Mouse (Mus musculus): ENCODE results near the gene Teddm1b.
"Not testable (repeated sequence)": the region's sequence is repeated elsewhere in the genome, so short reads cannot be mapped to it uniquely, and the experiment has no call there.

The Teddm1b gene

DNA sequence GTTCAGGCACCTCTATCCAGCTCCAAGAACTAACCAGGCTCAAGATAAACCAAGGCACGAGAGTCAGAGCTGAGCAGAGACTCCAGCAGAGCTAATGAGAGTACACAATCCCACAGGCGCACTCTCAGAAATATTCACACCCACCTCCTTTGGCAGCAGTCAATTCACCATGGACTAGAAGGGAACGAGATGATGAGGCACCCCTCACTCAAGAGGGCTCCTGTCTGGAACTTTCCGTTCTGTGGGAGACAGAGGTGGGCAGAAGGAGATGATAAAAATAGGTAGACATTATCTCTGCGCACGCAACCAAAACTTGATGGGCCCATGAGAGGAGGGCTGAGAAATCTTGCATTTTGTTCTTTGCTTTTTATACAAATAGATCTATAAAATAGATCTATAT is at the start of gene Teddm1b:
Gene Teddm1b (plus strand): TSS at position 301 of the 400 bp plus-strand sequence.
- Histone ChIP-seq H3K27me3 (ENCODE audit: control insufficient read depth, insufficient read depth, low read length, poor library complexity, severe bottlenecking) (no peaks in the 10 kb centered on the region), H3K36me3 (ENCODE audit: control insufficient read depth, insufficient read depth, low read length, poor library complexity, severe bottlenecking) (no peaks in the 10 kb centered on the region)
- no peak for DNase-seq (ENCODE audit: low read depth, low spot score)

DNA sequence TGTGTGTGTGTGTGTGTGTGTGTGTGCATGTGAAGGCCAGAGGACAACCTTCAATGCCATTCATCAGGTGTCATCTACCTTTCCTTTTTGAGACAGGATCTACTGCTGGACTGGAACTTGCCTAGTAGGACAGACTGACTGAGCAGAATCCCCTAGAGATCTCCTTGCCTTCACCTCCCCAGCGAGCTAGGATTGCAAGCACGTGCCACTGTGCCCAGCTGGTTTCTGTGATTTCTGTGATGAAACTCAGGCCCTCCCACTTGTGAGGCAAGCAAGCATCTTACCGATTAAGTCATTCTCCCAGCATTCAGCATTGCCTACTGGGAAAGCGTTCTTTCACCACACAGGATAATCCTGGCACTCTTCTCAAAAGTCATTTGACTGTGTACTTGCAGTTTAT is 43.4 kb upstream of the Teddm1b start:
- Histone ChIP-seq H3K36me3 (ENCODE audit: control insufficient read depth, insufficient read depth, low read length, poor library complexity, severe bottlenecking) (no peaks in the 10 kb centered on the region), H3K27me3 (ENCODE audit: control insufficient read depth, insufficient read depth, low read length, poor library complexity, severe bottlenecking) (no peaks in the 10 kb centered on the region)
- no peak for DNase-seq (ENCODE audit: low read depth, low spot score)

DNA sequence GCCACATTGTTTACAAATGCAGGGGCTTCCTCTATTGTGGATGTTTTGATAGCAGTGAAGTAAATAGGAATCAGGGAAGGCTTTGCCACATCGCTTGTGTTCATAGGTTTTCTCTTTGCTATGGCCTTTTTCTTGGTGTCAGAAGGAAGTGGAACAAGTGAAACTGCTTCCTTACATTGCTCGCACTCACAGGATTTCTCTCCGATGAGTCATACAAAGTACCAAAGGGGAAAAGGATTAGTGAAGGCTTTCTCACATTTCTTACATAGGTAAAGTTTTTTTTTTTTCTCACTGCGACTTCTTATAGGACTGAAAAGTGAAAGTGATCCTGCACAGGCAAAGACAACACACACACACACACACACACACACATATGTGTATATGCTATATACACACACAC is 38.1 kb upstream of the Teddm1b start:
- no peak for DNase-seq (ENCODE audit: low read depth, low spot score)
- H3K27me3 ChIP-seq (ENCODE audit: control insufficient read depth, insufficient read depth, low read length, poor library complexity, severe bottlenecking): no peaks in the 10 kb centered on the region

DNA sequence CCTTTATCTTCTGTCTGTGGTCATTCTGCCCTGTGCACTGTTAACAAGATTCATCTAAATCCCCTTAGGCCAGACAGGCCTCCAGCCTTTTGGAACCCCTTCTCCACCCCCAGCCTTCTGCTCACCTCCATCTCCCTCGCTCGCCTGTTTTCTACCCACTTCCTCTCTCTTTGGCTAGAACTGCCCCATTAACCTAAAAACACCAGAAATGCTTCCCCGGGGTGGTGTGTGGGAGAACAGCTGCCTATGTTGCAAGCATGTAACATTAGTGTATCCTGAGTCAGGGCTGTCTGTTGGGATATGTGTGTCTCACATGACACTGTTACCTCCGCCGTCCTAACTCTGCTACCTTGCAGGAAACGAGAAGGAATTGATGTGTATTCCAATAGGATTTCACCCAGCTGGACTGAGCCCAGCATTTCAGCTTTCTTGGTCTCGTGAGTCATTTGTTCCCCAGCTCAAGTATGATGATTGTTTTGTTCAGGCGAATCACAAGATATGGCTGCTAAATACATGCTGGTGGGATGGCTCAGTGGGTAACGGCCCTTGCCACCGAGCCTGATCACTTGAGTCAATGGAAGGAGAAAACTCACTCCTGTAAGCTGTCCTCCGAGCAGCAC is 31.9 kb upstream of the Teddm1b start:
- H3K27me3 ChIP-seq (ENCODE audit: control insufficient read depth, insufficient read depth, low read length, poor library complexity, severe bottlenecking): no peaks in the 10 kb centered on the region
- DNase-seq (ENCODE audit: low read depth, low spot score): no peak

More for the DNA sequence above, 38.1 kb upstream of the Teddm1b start:
- H3K36me3 ChIP-seq (ENCODE audit: control insufficient read depth, insufficient read depth, low read length, poor library complexity, severe bottlenecking): no peaks in the 10 kb centered on the region

DNA sequence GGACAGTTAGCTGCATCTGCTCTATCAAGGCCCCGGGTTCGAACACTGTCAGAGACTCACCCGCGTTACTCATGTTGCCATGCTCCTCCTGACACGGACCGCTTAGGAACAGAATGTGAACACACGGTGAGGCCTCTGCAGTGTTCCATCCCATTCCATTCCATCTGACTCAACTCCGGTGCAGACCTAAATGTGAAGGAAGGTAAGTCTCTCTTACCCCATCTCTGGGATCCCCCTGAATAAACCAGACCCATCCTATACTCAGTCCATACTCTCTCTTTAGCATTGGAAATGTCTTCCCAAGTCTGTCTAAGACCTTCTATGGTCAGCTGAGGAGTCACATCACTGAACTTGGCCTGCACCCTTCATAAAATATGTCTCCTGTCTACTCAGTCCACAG is 30.1 kb upstream of the Teddm1b start, which contains the start of gene Rgsl1:
Gene Rgsl1 (minus strand): TSS at position 101 of the 400 bp plus-strand sequence.
- Histone ChIP-seq H3K36me3 (ENCODE audit: control insufficient read depth, insufficient read depth, low read length, poor library complexity, severe bottlenecking) (no peaks in the 10 kb centered on the region), H3K27me3 (ENCODE audit: control insufficient read depth, insufficient read depth, low read length, poor library complexity, severe bottlenecking) (no peaks in the 10 kb centered on the region)
- no peak for DNase-seq (ENCODE audit: low read depth, low spot score)

More for the DNA sequence above, 31.9 kb upstream of the Teddm1b start:
- H3K36me3 ChIP-seq (ENCODE audit: control insufficient read depth, insufficient read depth, low read length, poor library complexity, severe bottlenecking): no peaks in the 10 kb centered on the region

DNA sequence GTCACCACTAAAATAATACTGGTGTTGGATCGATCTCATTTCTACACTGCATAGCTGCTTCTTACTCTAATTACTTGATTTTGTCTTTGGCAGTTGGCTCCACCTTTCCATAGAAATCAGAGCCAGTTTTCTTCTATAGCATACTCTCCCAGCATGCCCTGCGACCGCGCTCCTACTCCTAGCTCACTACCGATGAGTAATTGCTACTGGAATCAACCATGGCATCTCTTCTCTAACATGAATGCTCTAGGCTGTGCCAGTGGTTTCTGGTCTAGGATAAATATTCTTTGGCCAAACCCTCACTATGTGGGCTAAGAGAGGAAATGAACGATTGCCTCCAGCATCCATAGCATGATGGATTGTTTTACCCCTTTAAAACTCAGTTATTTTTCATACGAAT is 27.7 kb upstream of the Teddm1b start:
- Histone ChIP-seq H3K36me3 (ENCODE audit: control insufficient read depth, insufficient read depth, low read length, poor library complexity, severe bottlenecking) (no peaks in the 10 kb centered on the region), H3K27me3 (ENCODE audit: control insufficient read depth, insufficient read depth, low read length, poor library complexity, severe bottlenecking) (no peaks in the 10 kb centered on the region)
- no peak for DNase-seq (ENCODE audit: low read depth, low spot score)

DNA sequence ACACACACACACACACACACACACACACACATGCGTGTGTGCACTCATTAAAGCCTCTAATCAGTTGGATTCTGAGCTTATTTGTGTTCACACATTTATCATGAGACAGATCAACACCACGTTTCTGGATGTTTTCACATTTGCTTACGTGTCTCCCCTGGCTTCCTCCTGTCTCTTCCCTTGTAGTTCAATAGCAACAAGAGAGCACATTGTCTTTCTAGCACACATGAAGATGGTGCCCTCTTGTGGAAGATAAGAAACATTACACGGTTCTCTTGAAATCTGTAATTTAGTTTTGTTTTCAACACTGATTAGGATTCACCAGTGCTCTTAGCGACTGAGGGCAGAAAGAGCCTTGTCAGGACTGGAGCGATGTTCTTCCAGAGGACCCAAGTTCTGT is 27.3 kb upstream of the Teddm1b start:
- H3K27me3 ChIP-seq (ENCODE audit: control insufficient read depth, insufficient read depth, low read length, poor library complexity, severe bottlenecking): no peaks in the 10 kb centered on the region
- peak; percentile 42 for DNase-seq (ENCODE audit: low read depth, low spot score)
- no peaks in the 10 kb centered on the region for H3K36me3 ChIP-seq (ENCODE audit: control insufficient read depth, insufficient read depth, low read length, poor library complexity, severe bottlenecking)

DNA sequence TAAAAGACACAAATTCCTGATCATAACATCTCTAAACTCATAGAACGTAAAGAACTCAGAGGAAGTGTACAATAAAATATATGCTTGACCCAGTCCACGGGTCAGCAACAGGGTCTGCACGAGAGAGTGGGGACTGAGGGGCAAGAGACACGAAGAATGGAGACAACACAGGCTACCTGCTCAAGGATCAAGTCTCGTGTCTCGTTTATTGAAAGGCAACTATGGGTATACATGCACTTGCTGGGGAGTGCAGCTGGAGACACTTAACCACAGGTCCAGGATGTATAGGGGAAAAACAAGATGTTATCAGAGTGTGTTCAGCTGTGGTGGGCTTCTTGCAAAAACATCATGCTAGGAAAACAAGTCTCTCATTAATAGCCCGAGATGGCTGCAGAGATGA is 21.4 kb upstream of the Teddm1b start:
- DNase-seq (ENCODE audit: low read depth, low spot score); H3K36me3 ChIP-seq (ENCODE audit: control insufficient read depth, insufficient read depth, low read length, poor library complexity, severe bottlenecking); H3K27me3 ChIP-seq (ENCODE audit: control insufficient read depth, insufficient read depth, low read length, poor library complexity, severe bottlenecking): not testable (repeated sequence)

DNA sequence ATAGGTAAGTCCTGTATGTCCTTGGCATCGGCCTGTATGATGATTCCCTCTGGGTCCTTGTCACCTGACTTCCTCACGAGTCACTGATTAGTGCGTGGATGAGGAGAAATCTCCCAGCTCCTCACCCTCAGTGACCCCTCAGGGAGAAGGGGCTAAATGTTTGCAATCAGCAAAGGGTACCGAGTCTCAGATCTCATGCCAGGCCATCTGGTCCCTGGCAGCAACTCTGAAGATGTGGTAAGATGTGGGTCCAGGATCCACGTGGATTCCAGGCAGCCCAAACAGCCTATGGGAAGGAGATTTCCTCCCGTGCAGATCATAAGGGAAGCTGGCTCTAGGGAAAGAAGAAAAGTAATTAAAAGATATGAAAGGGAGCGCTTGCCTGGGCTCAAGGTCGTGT is 18.2 kb upstream of the Teddm1b start:
- Histone ChIP-seq H3K27me3 (ENCODE audit: control insufficient read depth, insufficient read depth, low read length, poor library complexity, severe bottlenecking) (no peaks in the 10 kb centered on the region), H3K36me3 (ENCODE audit: control insufficient read depth, insufficient read depth, low read length, poor library complexity, severe bottlenecking) (no peaks in the 10 kb centered on the region)
- no peak for DNase-seq (ENCODE audit: low read depth, low spot score)

DNA sequence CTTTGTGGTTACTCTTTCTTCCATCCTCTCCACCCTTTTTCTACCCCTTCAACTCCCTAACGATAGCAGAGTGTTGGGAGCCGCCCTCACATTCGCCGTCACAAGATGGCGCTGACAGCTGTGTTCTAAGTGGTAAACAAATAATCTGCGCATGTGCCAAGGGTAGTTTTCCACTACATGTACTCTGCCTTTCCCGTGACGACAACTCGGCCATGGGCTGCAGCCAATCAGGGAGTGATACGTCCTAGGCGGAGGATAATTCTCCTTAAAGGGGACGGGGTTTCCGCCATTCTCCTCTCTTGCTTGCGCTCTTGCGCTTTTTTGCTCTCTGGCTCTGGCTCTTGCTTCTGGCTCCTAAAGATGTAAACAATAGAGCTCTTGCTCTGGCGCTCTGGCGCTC is 6.2 kb downstream of the Teddm1b start:
- not testable (repeated sequence) for H3K27me3 ChIP-seq (ENCODE audit: control insufficient read depth, insufficient read depth, low read length, poor library complexity, severe bottlenecking); H3K36me3 ChIP-seq (ENCODE audit: control insufficient read depth, insufficient read depth, low read length, poor library complexity, severe bottlenecking); DNase-seq (ENCODE audit: low read depth, low spot score)

DNA sequence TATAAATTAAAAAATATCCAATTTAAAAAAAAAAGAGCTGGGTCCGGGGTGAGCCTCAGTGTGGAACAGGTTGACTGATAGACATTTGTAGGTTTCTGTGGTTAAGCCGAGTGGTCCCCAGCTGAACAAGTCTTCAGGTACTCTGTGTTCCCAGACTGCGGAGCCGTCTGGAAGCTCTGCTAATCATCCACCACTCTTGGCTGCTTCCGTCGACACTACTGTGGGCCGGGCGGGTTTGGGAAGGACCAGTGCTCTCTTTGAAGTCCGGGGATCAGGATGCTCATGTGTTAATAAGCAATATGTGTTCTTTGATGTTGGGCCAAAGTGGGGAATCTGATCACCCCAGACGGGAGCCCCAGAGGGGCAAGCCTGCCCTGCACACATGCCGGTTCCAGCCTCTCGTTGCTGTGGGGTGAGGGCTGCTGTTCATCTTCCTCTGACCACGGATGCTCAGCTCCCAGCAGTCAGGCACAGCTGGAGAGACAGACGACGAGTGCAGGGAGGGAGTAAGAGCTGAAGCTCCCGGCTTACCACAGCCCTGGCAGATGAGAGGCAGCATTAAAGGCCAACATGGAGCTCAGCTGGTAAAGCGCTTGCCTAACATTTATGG is 12.0 kb downstream of the Teddm1b start:
- no peak for DNase-seq (ENCODE audit: low read depth, low spot score)

DNA sequence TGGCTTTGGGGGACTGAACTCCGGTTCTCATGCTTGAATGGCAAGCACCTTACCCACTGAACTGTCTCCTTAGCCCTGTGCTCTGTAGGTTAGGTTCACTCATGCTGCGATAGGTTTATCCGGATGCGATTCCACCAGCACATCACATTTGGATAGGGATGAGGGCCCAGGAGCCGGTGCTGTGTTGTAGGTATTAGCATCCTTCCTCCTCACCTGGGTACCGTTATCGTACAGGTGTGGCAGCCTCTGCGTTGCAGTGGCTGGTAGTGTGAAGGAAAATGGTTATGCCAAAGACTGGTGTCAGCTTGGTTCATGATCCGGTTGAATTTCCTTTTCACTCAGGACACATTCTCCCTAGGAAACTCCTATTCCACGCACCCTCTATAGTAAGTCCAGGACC is 16.0 kb downstream of the Teddm1b start:
- no peak for DNase-seq (ENCODE audit: low read depth, low spot score)
- H3K27me3 ChIP-seq (ENCODE audit: control insufficient read depth, insufficient read depth, low read length, poor library complexity, severe bottlenecking): no peaks in the 10 kb centered on the region
- H3K36me3 ChIP-seq (ENCODE audit: control insufficient read depth, insufficient read depth, low read length, poor library complexity, severe bottlenecking): no peaks in the 10 kb centered on the region

More for the DNA sequence above, 12.0 kb downstream of the Teddm1b start:
- H3K36me3 ChIP-seq (ENCODE audit: control insufficient read depth, insufficient read depth, low read length, poor library complexity, severe bottlenecking): no peaks in the 10 kb centered on the region
- H3K27me3 ChIP-seq (ENCODE audit: control insufficient read depth, insufficient read depth, low read length, poor library complexity, severe bottlenecking): no peaks in the 10 kb centered on the region

DNA sequence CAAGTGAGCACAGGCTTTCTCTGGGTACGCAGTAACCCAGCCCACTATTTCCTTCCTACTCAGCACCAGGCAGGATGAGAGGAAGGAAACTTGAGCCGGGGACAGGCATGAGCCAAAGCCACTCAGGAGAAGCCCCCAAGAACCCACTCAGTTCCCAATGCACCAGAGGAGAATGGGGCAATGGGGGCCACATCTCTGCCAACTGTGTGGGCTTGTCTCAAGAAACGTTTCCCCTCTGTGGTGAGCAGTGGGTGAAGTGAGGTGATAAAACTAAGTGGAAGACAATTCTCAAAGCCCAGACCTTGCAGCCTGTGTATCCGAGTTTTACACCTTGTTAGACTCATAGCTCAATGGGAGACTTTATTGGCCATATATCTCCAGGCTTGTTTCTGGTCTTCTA is 17.3 kb downstream of the Teddm1b start, which contains the start of gene Teddm1a:
Gene Teddm1a (plus strand): TSS at position 301 of the 400 bp plus-strand sequence.
- Histone ChIP-seq H3K36me3 (ENCODE audit: control insufficient read depth, insufficient read depth, low read length, poor library complexity, severe bottlenecking) (no peaks in the 10 kb centered on the region), H3K27me3 (ENCODE audit: control insufficient read depth, insufficient read depth, low read length, poor library complexity, severe bottlenecking) (no peaks in the 10 kb centered on the region)
- no peak for DNase-seq (ENCODE audit: low read depth, low spot score)

DNA sequence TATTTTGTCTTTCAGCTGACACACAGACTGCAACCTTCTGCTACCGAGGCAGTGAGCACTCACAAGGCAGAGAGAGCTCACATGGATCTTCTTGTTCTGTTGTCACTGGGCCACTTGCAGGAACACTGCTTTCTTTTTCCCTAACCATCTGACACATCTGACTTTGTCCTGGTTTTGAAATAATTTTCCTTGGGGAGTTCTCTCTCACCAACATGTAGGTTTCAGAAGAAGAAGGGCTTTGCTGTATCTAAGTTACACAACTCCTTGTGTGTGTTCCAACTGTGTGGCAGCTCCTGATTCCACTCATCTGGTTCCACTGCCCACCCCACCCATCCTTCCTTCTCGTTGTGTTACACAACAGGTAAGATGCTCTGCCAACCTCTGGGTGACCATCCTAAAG is 19.6 kb downstream of the Teddm1b start:
- no peaks in the 10 kb centered on the region for H3K27me3 ChIP-seq (ENCODE audit: control insufficient read depth, insufficient read depth, low read length, poor library complexity, severe bottlenecking)
- no peaks in the 10 kb centered on the region for H3K36me3 ChIP-seq (ENCODE audit: control insufficient read depth, insufficient read depth, low read length, poor library complexity, severe bottlenecking)
- no peak for DNase-seq (ENCODE audit: low read depth, low spot score)

DNA sequence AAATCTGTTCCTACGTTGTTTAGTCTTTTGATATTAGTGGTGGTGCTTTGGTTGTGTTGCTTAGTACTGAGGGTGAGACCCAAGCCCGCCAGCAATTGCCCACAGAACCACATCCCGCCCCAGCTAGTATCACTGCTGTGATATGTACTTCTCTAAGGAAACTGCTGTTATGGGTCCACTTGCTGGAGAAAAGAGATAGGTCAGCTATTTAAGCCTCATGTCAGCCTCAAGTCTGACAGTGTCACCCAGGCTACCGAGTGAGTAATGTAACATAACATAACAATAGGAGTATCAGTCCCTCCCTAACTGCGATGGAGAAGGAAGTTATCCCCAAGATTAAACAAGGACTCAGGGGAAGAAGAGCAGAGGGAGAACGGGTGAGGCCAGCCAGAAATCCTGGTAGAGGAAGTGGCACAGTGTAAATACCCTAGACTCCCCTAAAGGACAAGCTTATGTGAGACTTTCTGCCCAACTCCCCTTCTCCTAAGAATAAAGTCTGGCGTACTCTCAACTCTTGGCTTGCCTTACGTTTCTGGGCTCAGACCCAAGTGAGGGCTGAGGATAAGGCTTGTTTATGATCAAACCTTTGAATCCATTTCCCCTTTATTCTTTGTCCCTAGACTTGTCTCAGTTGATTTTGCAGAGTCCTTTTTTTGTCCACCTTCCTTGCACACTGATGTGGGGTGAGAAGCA is 20.2 kb downstream of the Teddm1b start:
- Histone ChIP-seq H3K27me3 (ENCODE audit: control insufficient read depth, insufficient read depth, low read length, poor library complexity, severe bottlenecking) (no peaks in the 10 kb centered on the region), H3K36me3 (ENCODE audit: control insufficient read depth, insufficient read depth, low read length, poor library complexity, severe bottlenecking) (no peaks in the 10 kb centered on the region)
- DNase-seq (ENCODE audit: low read depth, low spot score): no peak
